Mouse (Mus musculus) MEL (cell line): ENCODE measurements around the gene Spag8. TPM values are rescaled to one million over a fixed set of nuclear protein-coding genes. Genes with fewer than 3 reads are reported as not detected.
A peak's percentile ranks its signal among the peaks of the same experiment; 100 is the strongest.

Source experiments
- DNase-seq: peaks from one replicate; pipeline ENCODE4 v3.0.0; 2011; ENCODE audit warnings: low read depth, low spot score
- H3K27ac ChIP-seq: 2 replicates; pipeline ENCODE4 v1.5.1; 2012; ENCODE audit warnings: low read depth, mild to moderate bottlenecking, control low read depth, low read length, moderate library complexity; ENCODE audit not compliant: control insufficient read depth
- H3K27me3 ChIP-seq, 2 experiments: fragments of 150-350 bp in 1 of 2; sonication (generic) in 1 of 2; 2 replicates each; pipeline ENCODE4 v1.6.1; 2012; ENCODE audit warnings: low read length in 2 of 2, mild to moderate bottlenecking in 2 of 2, improper control_type of control experiment in 1 of 2, moderate library complexity in 1 of 2; ENCODE audit not compliant: insufficient read depth in 2 of 2, control insufficient read depth in 1 of 2
- H3K36me3 ChIP-seq, 2 experiments: 2 replicates each; pipeline ENCODE4 v1.6.1; 2012 to 2014; ENCODE audit warnings: low read length in 2 of 2, improper control_type of control experiment in 1 of 2, inconsistent platforms in 1 of 2, mild to moderate bottlenecking in 1 of 2; ENCODE audit not compliant: insufficient read depth in 2 of 2, control insufficient read depth in 1 of 2
- H3K4me1 ChIP-seq, 2 experiments: fragments of 150-350 bp in 1 of 2; sonication (generic) in 1 of 2; 2 replicates each; pipeline ENCODE4 v1.6.1; 2012; ENCODE audit warnings: low read length in 2 of 2, improper control_type of control experiment in 1 of 2, mild to moderate bottlenecking in 1 of 2; ENCODE audit not compliant: insufficient read depth in 2 of 2, control insufficient read depth in 1 of 2
- H3K4me3 ChIP-seq, 2 experiments: fragments of 150-350 bp in 1 of 2; sonication (generic) in 1 of 2; 2 replicates each; pipeline ENCODE4 v1.5.1; 2012; ENCODE audit warnings: low read depth in 2 of 2, low read length in 2 of 2, mild to moderate bottlenecking in 2 of 2, moderate library complexity in 2 of 2, control low read depth in 1 of 2, improper control_type of control experiment in 1 of 2; ENCODE audit not compliant: control insufficient read depth in 1 of 2, insufficient read depth in 1 of 2
- H3K79me2 ChIP-seq: 2 replicates; pipeline ENCODE4 v1.6.1; 2012; ENCODE audit warnings: mild to moderate bottlenecking, low read length, moderate library complexity; ENCODE audit not compliant: control insufficient read depth, poor library complexity, insufficient read depth
- H3K9ac ChIP-seq: 2 replicates; pipeline ENCODE4 v1.6.1; 2012; ENCODE audit warnings: low read depth, mild to moderate bottlenecking, control low read depth, low read length, moderate library complexity; ENCODE audit not compliant: control insufficient read depth, poor library complexity, severe bottlenecking
- H3K9me3 ChIP-seq: fragments of 150-350 bp; sonication (generic); replicated peaks from 2 replicates; pipeline ENCODE4 v1.6.1; 2012; ENCODE audit warnings: mild to moderate bottlenecking, low read length, improper control_type of control experiment, moderate library complexity; ENCODE audit not compliant: insufficient read depth
- CHD2 ChIP-seq: IDR thresholded peaks from 2 replicates; pipeline ENCODE4 v1.6.1; 2011; ENCODE audit warnings: low read length, improper control_type of control experiment
- E2F4 ChIP-seq: IDR thresholded peaks from 2 replicates; pipeline ENCODE4 v1.6.1; 2011; ENCODE audit warnings: low read depth, low read length, improper control_type of control experiment, borderline replicate concordance
- EP300 ChIP-seq, 2 experiments: IDR thresholded peaks; 2 replicates each; pipeline ENCODE4 v1.6.1; 2011; ENCODE audit warnings: improper control_type of control experiment in 2 of 2, low read length in 2 of 2, low read depth in 1 of 2, mild to moderate bottlenecking in 1 of 2
- ETS1 ChIP-seq: IDR thresholded peaks from 2 replicates; pipeline ENCODE4 v1.6.1; 2012; ENCODE audit warnings: low read depth, mild to moderate bottlenecking, inconsistent platforms, low read length, improper control_type of control experiment, moderate library complexity
- GATA1 ChIP-seq: IDR thresholded peaks from 2 replicates; pipeline ENCODE4 v1.6.1; 2011; ENCODE audit warnings: low read depth, low read length, improper control_type of control experiment
- HCFC1 ChIP-seq: IDR thresholded peaks from 2 replicates; pipeline ENCODE4 v1.6.1; 2012; ENCODE audit warnings: low read depth, mild to moderate bottlenecking, inconsistent platforms, low read length, improper control_type of control experiment, moderate library complexity
- KAT2A ChIP-seq: conservative IDR thresholded peaks from 2 replicates; pipeline ENCODE4 v1.6.1; 2012; ENCODE audit warnings: low read depth, low read length, improper control_type of control experiment, inconsistent platforms
- MAX ChIP-seq: IDR thresholded peaks from 2 replicates; pipeline ENCODE4 v1.6.1; 2011; ENCODE audit warnings: low read length, improper control_type of control experiment
- MEF2A ChIP-seq: IDR thresholded peaks from 2 replicates; pipeline ENCODE4 v1.6.1; 2014; ENCODE audit warnings: low read depth, mild to moderate bottlenecking, inconsistent platforms, low read length, improper control_type of control experiment; ENCODE audit not compliant: poor library complexity, insufficient replicate concordance, severe bottlenecking; ENCODE audit errors: extremely low read depth
- POLR2A ChIP-seq, 2 experiments: IDR thresholded peaks; 2 replicates each; pipeline ENCODE4 v1.6.1; 2011 to 2012; ENCODE audit warnings: low read length in 2 of 2, mild to moderate bottlenecking in 2 of 2, control low read depth in 1 of 2, improper control_type of control experiment in 1 of 2, low read depth in 1 of 2, moderate library complexity in 1 of 2; ENCODE audit not compliant: control insufficient read depth in 1 of 2, insufficient read depth in 1 of 2, poor library complexity in 1 of 2
- POLR2AphosphoS2 ChIP-seq: IDR thresholded peaks from 2 replicates; pipeline ENCODE4 v1.6.1; 2011; ENCODE audit warnings: low read length, improper control_type of control experiment
- RAD21 ChIP-seq: IDR thresholded peaks from 2 replicates; pipeline ENCODE4 v1.6.1; 2011; ENCODE audit warnings: mild to moderate bottlenecking, low read depth, low read length, improper control_type of control experiment
- RCOR1 ChIP-seq: IDR thresholded peaks from 2 replicates; pipeline ENCODE4 v1.6.1; 2012; ENCODE audit warnings: low read depth, mild to moderate bottlenecking, inconsistent platforms, low read length, improper control_type of control experiment
- SIN3A ChIP-seq: IDR thresholded peaks from 2 replicates; pipeline ENCODE4 v1.6.1; 2012; ENCODE audit warnings: low read length, improper control_type of control experiment, inconsistent platforms
- SMC3 ChIP-seq: IDR thresholded peaks from 2 replicates; pipeline ENCODE4 v1.6.1; 2011; ENCODE audit warnings: low read depth, low read length, improper control_type of control experiment
- TAL1 ChIP-seq: IDR thresholded peaks from 2 replicates; pipeline ENCODE4 v1.6.1; 2012; ENCODE audit warnings: mild to moderate bottlenecking, inconsistent platforms, low read length, moderate library complexity, mixed read lengths
- TCF12 ChIP-seq: IDR thresholded peaks from 2 replicates; pipeline ENCODE4 v1.6.1; 2014; ENCODE audit warnings: low read depth, mild to moderate bottlenecking, inconsistent platforms, low read length, improper control_type of control experiment, moderate library complexity
- UBTF ChIP-seq: IDR thresholded peaks from 2 replicates; pipeline ENCODE4 v1.6.1; 2012; ENCODE audit warnings: low read depth, mild to moderate bottlenecking, inconsistent platforms, low read length, improper control_type of control experiment, moderate library complexity, borderline replicate concordance; ENCODE audit not compliant: insufficient read depth
- ZMIZ1 ChIP-seq: IDR thresholded peaks from 2 replicates; pipeline ENCODE4 v1.6.1; 2012; ENCODE audit warnings: low read depth, mild to moderate bottlenecking, inconsistent platforms, low read length, improper control_type of control experiment, moderate library complexity
- polyA plus RNA-seq, 2 experiments: library from polyadenylated mRNA; stranded (reverse) in 1 of 2; unstranded in 1 of 2; fragments of >175 nt in 1 of 2; fragments of >200 nt in 1 of 2; gene quantifications; 2 replicates each; pipeline versions ENCODE4 v1.2.1 to v1.2.4; 2012; ENCODE audit warnings: low replicate concordance in 2 of 2, low read depth in 1 of 2; ENCODE audit not compliant: insufficient read length in 2 of 2, insufficient read depth in 1 of 2, missing spikeins in 1 of 2
- total RNA-seq: library from RNA; depleted of rRNA; stranded (reverse); fragments of 300-350 nt; gene quantifications from 2 replicates; pipeline ENCODE4 v1.2.3, GENCODE M21; 2012

The Spag8 gene
- total and polyA plus RNA-seq, 3 experiments: 0.15 to 0.57 TPM; not detected in 1

DNA sequence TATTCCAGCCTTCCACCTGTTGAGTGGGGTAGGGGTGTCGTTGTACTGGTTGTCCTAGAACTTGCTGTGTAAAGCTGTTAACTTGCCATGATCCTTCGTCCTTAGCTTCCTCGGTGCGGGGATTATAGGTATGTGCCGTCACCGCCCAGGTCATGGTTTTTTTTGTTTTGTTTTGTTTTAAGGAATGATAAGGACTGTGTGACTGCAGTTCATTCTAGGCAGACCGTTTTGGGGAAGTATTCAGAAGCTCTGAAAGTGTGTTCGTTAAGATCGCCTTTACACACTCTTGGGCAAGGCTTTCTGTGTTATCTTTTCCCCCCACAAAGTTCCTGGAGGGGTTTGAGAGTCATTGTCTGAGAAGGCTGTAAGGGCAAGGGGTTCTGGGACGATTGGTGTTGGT, 40.9 kb downstream of the Spag8 start (continued):
- TF ChIP-seq TAL1: peak; percentile 81
- TF ChIP-seq SMC3: no peak
- TF ChIP-seq MAX: no peak; the same call in 1 of the 2 replicates
- no peak for TF ChIP-seq UBTF
- TF ChIP-seq TCF12: peak; percentile 83
- no peak for TF ChIP-seq E2F4

- peak overlapping the region; percentile 75 for H3K27ac ChIP-seq
- H3K27me3 ChIP-seq: no peaks in the 10 kb centered on the region
- DNase-seq: peak; percentile 90
- H3K79me2 ChIP-seq: no peaks in the 10 kb centered on the region
- H3K4me3 ChIP-seq: peak overlapping the region; percentile 18 to 22
- TF ChIP-seq POLR2AphosphoS2 (no peak), KAT2A (no peak), RCOR1 (peak; percentile 77; the same call in 1 of the 2 replicates), EP300 (IDR thresholded peaks at IDR 0.05; ENCODE audit: low read depth in 1 of 2, low read length in 2 of 2) (peak; percentile 86 to 93), ZMIZ1 (no peak), POLR2A (IDR thresholded peaks at IDR 0.05; ENCODE audit: control insufficient read depth in 1 of 2, insufficient read depth in 1 of 2, low read depth in 1 of 2, low read length in 2 of 2, poor library complexity in 1 of 2) (peak in 1 of 2 experiments; percentile 27; a peak in 1 of 4 replicates), ETS1 (peak; percentile 93), MEF2A (peak; percentile 57; the same call in 1 of the 2 replicates), HCFC1 (0 out of 2 replicates have a peak, but pooled peaks have one; percentile 34), RAD21 (no peak), SIN3A (peak; percentile 81), TAL1 (peak; percentile 97), GATA1 (peak; percentile 93), TCF12 (peak; percentile 90), CHD2 (no peak)
- H3K36me3 ChIP-seq: peaks cover 0 to 34% of the 10 kb centered on the region in 2 experiments; a peak in 2 of 4 replicates
- H3K4me1 ChIP-seq: peaks cover 22 to 27% of the 10 kb centered on the region in 2 experiments
- peak overlapping the region; percentile 25 for H3K9ac ChIP-seq
- no peaks in the 10 kb centered on the region for H3K9me3 ChIP-seq
These were observed 48.4 kb downstream of the Spag8 start for GRCm38 (mm10) chr4:43604751-43605685.
